Mouse (Mus musculus) heart, postnatal 10 days (tissue): ENCODE results near the gene Tra2a. TPM values are rescaled to one million over a fixed set of nuclear protein-coding genes. Genes with fewer than 3 reads are reported as not detected.

Experiments
- DNase-seq, 2 experiments: peaks; one replicate each; pipeline ENCODE4 v3.0.0; 2021
- intact Hi-C: fragments of 180-260 bp; cut with DNase I; formaldehyde crosslinking; loops from one replicate; pipeline ENCODE4 v1.15.1; 2025
- total RNA-seq, 2 experiments: library from RNA; stranded (reverse); gene quantifications; 2 replicates each; pipeline ENCODE4 v1.2.3; 2021

Tra2a gene
- total RNA-seq, 2 experiments from 2014 or later: 28.1 to 36.9 TPM

DNA sequence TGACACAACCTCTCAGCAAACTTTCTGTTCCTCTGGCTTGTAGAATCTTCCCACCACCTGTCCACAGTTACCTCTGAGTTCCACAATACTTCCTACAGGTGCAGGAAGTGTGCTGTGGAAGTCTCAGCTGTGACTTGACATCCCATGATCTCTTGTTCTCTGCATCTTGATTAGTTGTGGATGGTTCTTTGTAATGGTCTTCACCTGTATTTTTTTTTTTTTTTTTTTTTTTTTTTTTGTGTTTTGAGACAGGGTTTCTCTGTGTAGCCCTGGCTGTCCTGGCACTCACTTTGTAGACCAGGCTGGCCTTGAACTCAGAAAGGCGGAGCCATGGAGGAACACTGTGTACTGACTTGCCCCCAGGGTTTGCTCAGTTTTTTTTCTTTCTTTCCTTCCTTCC lies 22.3 kb downstream of the Tra2a start:
- DNase-seq: no peak
- intact Hi-C loops: no loop called here

DNA sequence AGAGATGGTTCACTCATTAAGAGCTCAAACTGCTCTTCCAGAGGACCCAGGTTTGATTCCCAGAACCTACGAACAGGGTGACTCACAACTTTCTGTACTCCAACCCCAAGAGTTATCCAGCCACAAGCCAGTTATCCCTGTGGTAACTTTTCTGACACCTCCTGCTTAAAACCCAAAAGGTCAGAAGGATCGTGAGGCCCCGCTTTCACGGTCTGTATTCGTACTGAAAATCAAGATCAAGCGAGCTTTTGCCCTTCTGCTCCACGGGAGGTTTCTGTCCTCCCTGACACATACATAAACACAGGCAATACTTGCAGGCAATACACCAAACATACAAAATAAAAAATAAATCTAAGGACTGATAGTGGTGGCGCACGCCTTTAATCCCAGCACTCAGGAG lies 27.5 kb downstream of the Tra2a start:
- intact Hi-C loops: no loop called here

DNA sequence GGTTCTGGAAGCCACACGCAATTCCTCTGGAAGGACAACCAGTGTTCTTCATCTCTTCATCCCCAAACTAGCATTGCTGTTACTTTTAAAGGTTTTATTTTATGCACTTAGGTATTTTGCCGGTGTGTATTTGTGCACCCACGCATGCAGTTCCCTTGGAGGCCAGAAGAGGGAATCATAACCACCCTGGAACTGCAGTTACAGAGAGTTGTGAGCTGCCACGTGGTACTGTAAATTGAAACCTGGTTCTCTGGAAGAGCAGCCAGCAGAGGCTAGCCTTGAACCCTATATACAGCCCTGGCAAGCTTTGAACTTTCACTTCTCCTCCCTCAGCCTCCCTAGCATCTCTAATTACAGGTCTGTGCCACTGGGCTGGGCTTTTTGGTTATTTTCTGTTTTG lies 30.5 kb downstream of the Tra2a start:
- intact Hi-C loops: no loop called here
- no peak for DNase-seq

More for the DNA sequence above, 27.5 kb downstream of the Tra2a start:
- DNase-seq: peak; percentile 100

DNA sequence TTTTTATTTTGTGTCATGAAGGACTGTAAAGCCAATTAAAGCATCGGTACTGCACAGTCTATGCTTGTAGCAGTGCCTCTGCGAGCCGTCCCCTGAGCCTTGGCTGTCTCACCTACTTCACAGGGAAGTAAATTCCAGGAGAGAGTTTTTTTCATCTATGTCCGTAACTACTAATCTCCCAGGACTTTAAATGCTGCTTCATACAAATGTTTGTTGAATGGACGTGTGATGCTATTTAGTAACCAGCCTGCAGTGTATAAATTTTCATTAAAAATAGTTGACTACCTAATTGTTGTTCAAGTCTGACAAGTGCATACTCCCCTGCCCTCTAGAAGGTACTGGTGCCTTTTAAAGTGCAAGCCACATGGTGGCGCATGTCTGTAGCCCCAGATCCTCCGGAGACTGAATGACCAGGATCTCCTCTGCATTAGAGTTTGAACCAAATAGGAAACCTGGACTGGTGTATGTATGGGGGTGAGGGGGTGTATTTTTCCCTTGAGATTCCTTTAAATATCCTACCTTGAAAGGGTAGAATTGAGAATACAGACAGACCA lies 35.6 kb downstream of the Tra2a start:
- intact Hi-C loops: loop anchor here (1.0 kb wide), 1 partner anchor 170 kb away; no protein-coding TSS in a partner anchor
- DNase-seq: peak in 1 of 2 experiments; percentile 65

DNA sequence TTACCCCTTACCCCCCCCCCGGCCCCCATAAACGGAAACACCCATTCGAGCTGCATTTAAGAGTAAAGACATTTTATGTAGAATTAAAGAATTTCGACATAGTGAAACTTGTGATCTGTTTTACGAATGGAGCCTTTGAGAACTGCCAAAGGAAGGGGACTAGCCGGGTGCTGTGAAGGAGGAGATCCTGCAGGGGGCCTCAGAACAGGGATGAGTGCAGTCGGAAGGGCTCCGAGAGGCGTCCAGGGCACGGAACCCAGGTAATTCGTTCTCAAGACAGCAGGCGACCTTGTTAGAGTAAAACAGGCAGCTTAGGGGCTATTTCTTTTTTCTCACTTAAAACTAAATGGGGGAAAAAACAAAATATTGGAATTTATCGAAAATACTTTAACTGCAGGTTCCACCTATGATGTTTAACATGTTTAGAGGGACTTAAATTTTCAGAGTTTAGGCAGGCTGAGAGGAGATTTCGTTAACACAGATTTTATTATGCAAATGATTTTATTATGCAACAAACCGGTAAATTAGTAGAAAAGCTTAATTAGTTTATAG lies 36.6 kb downstream of the Tra2a start:
- intact Hi-C loops: loop anchor here (1.0 kb wide), 1 partner anchor 8 kb away; no protein-coding TSS in a partner anchor
- DNase-seq: peak; percentile 52 to 58

DNA sequence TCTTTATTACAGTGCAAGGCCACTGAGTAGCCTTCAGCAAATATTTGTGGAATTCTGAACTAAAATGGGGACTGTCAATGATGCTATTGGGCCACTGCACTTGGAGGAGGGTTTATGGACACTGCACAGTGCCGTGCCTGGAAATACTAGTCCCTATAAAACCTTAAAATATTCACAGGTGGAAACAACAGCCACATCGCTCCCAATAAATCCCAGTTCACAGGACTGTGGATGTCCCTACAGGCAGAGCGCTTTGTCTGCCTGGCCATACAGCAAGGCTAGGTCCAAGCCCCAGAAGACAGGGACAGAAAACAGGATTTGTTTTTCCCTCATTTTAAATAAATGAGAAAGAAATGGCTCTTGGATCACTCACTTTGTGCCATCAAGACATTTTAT lies 38.1 kb downstream of the Tra2a start:
- intact Hi-C loops: no loop called here
- DNase-seq: no peak

DNA sequence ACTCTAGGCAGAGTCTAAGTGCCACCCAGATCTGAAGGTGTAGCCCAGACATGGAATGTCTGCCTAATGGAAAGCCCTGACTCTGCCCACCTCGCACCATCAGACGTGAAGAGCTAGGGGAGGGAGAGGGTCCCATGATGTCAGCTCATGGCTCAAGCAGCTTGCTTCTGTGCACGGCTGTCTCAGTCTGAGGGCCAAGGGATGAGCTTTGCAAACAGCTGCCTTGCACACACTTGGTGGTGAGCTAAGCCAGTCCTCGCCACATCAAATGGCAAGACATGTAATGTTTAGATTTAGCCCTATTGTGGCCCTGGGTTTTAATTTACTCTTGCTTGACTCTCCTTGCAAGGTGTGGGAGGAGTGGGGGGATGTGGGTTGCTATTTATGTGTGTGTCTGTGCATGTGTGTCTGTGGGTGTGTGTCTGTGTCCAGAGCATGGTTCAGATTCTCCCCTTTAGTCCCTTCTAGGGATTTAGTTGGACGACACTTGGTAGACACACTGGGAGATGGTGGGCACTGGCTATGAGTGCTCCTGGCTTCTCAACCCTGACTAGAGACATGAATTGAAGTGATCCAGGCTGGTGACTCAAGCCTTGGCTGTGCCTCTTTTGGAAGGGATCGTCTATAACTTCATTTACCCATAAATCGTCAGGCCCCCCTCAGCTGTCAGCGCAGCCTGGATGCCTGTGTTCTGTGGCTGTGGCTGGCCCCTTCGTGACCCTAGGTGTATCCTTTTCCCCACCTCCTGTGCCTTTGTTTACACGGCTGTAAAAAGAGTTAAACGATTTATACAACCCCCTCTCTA lies 38.7 kb downstream of the Tra2a start:
- intact Hi-C loops: no loop called here
- no peak for DNase-seq

DNA sequence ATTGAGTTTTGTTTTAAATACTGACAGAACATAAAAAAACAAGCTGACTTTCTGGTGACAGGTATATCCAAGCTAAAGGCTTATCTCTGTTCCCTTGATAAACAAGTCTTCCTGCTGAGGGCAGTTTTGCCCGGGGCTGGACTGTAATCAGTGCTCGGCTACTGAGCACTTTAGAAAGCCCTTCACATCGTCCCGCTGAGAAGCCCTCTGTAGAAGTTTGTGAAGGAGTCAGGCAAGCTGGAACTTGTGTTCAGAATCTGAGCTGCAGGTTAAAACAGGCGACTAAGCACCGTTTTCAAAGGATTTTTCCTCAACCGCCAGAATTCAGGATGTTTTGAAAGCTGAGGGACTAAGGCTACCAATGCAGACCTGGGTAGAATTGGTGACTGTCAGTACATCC lies 41.9 kb downstream of the Tra2a start:
- intact Hi-C loops: no loop called here
- DNase-seq: no peak

DNA sequence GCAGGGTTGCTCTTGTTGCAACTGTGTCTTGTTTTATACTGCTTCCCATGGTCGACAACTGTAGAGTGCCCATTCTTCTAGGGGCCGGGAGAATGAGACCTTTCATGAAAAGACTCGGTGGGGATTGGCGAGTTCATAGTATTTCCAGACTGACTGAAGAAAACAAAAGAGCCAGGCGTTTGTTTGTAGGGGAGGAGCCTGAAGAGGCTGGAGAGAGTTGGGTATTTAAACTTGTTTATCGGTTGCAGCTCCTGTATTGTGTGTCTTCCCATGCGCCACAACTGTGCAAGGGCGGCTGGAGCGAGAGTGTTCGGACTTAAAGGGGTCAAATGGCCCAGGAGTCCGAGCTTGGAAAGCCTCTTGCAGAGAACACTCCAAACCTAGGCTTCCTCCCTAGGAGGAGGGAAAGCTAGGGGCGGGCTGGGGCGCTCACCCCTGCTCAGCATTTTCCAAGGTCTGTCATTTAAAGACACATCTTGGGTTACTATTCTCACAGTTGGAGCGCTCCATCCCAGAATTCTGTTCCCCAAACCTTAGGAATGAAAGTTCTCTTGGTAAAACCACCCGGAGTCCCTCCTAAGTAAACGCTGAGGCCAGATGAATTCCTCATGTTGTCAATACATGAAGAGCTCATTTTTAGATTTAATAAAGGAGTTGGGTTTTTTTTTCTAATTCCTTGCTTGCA lies 43.8 kb downstream of the Tra2a start:
- DNase-seq: no peak
- intact Hi-C loops: loop anchor here (1.0 to 2.0 kb wide), 3 partner anchors 7 to 1961 kb away; partner anchors contain the start of gene Ccdc126

DNA sequence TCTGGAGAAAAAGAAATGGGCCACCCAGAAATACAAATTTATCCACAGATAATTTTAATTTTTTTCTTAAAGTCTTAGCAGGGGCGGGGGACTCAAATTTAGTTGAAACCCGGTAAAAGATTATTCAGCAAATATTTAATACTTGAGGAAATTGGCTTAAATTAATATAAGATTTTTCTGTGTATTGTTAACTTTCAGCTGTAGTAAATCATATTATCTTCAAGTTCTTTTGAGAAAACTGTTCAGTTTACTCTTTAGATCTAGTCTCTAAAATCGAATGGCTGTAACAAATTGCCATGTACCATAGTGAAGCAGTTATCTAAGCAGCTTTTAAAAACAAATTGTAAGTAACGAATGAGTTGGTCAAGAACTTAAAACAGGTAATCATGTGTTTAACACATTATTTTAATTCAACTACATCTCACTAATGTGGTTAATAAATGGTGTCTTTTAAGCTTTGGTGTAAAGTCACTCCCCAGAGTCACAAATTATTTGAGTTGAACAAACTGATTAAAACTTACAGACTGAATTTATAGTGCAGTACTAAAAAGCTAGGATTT lies 44.8 kb downstream of the Tra2a start:
- no peak for DNase-seq
- intact Hi-C loops: loop anchor here (1.0 to 2.0 kb wide), 3 partner anchors 8 to 1962 kb away; partner anchors contain the start of gene Ccdc126

DNA sequence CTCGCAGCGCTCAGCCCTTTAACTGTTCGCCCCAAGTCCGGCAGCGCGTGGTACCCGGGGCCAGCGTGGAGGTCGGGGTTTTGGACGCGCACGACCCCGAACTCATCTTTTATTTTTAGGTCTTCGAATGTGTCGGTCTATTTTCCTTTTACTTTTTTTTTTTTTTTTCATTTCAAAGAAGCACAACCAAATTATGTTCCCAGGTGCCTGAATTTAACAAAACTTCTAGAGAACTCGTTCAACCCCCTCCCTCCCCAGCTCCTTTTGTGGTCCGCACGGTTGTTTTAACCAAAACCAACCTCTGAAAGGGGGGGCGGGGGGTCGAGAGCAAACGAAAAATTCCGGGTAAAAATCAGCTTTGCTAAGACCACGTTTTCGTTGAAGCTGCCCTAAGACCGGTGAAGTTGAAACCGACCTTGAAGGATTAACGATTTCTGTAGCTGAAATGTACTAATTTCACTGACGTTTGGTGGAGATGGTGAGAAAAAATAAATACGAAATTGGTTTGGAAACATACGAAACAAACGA lies 45.5 kb downstream of the Tra2a start:
- intact Hi-C loops: loop anchor here (2.0 kb wide), 2 partner anchors 100 to 1962 kb away; partner anchors contain the start of gene Ccdc126
- peak in 1 of 2 experiments; percentile 47 for DNase-seq

DNA sequence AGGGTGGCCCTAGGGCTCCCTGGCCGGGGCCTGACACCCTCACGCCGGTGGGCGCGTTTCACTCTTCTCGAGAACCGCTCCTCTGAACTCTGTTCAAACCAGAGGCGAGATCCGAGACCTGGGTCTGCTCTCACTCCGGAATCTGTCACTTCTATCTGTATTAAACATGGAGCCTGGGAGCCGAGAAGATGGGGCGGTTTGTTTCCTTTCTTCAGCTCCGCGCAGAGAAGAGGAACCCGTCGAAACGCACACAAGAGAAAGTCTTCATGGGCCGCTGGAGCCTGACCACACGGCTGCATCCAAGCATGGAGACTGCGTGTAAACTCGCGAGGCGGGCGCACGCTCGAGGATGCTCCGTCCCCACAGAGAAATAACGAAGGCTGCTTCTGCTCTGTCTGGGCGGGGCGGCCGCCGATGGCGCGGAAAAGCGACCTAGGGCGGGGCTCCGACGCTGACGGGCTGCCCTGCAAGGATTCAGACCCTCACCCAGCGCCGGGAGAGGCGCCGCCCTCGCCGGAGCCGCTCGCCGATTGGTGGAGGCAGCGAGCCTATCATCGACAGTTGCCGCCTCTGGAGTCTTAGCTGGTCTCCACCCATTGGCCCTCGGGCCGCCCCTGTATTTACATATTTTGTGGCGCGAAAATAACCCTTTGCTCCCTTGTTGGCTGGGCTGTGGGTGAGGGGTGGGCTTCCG lies 46.1 kb downstream of the Tra2a start:
- DNase-seq: peak; percentile 90 to 93
- intact Hi-C loops: loop anchor here (2.0 kb wide), 2 partner anchors 101 to 1963 kb away; partner anchors contain the start of gene Ccdc126

DNA sequence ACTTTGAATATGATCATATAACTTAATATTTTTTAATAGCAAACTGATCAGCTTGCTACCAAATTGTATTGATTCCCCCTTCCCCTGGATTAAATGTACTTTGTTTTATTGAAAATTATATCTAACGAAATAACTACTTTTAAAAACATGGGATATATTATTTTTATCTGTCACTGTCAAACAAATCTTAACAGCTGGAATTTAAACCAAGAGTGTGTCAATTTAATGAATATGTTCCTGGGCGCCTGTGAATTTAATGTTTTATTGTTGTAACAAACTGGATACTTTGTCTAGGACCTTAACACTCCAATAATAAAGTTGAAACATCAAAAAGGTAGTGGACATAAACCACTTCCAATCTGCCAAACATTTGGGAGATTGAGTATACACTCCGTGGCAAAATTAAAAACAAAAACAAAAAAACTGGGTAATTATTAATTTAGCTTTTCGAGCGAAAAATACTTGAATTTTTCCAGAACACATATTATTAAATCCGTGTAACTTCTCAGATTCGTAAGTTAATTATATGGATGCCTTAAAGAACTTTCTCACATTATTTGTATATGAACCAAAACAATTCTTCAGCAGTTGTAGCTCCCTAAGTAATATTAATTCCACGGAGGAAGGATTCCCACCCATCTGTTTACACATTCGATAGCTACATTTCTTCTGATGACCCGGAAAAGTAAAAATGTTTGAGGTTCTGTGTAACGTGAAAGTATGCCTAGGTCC lies 46.9 kb downstream of the Tra2a start:
- intact Hi-C loops: no loop called here
- DNase-seq: no peak

DNA sequence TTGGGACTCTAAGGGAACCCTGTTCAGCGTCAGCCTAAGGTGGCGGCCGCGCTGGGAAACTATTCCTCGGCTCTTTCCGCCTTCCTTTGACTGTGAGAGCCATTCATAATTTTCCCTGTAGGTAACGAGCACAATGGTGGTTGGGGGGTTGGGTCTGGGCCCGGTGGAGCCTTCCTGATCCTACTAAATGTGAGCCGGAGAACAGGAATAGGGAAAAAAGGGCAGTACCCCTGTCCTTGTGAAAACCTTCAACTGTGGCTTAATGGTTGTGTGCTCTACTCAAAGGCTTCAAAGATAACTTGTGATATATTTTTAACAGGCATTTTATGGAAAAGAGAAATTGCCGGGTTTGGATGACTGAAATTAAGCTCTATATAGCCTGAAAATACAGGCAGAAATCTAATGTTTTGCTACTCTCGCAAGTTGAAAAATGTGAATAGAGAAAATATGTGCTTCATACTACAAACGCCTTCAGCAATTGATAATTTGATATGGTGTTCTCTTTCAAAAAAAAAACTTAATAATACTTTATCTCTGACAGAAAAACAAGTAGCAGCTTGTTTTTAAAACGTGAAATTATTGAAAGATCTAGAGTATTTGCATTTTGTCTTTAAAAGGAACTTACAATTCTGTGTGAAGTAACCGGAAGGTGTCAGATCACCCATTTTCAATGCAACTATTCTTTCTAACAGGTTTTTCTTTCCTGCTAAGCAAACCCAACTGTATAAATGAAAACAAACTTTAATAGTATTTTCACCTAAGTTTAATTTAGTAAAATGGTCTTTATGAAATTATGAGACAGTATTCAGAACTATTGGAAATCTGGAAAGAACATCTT lies 47.9 kb downstream of the Tra2a start:
- no peak for DNase-seq
- intact Hi-C loops: no loop called here

DNA sequence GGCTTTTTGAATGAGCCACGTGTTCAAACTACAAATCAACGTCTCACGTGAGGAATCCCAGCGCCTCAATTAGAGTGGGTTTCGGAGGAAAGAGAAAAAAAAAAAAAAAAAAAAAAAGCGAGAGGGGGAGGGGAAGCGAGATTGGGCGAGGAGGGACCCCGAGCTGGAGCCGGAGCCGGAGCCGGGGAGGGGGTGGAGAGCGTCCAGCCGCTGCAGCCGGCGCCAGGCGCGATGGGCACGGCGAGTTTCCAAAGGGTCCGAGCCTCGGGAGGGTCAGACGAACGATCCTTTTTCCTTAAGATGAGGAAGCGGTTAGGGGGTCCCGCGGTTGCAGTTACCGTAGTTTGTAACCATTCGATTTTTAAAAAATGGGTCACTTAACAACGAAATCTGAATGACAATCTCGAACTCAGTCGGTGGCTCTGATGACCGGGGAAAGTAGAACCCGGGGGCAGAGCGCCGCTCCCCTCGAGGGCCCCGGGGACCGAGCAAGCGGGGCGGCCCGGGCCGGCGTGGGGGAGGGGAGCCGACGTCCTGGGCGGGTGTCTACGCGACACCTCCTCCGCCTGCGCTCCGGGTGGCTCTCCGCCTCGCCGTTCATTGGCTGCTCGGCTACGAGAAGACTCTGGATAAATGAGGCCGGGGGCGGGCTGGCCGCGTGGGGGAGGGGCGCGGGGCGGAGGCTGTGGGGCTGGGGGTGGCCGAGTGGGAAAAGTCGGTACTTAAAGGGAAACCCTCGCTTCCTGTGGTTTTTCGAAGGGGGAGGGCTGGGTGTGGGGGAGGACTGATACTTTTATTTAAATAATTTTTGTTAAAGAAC lies 48.7 kb downstream of the Tra2a start, which contains the start of gene Igf2bp3:
TSS of gene Igf2bp3 (minus strand) at position 30 of the 820 bp plus-strand sequence.
- intact Hi-C loops: no loop called here
- DNase-seq: peak; percentile 81 to 86

DNA sequence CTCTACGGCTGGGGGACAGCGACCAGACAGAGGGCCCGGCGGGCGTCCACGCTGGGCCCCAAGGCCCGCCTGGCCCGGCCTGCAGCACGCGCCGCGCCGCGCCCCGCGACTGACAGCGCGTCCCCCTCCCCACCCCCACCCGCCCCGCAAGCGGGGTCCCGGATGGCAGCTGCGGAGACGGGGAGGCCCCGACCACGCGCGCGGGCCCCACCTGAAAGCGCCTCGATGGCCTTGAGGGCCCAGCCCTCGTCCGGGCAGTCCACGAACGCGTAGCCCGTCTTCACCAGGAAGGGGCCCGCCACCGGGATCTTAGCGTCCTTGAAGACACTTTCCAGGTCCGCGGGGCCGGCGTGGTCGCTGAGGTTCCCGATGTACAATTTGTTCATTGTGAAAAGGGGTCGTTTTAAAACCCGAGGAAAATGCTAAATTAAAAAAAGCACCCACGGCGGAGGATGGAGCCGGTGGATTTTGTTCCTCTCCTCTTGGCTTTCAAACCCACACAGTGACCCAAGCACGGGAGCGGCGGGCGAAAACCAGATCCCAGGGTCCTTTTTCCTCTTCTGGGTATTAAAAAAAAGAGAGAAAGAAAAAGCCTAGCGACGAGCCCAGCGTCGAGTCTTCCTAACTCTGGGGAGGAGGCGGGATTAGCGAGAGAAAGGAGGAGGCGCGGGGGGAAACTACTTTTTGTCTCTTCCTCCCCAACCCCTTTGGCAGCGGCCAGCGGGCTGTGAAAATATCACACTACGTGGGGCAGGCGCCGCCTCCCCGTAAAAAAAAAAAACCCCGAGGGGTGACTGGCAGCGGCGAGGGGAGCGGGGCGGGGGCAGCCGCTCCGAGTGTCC lies 49.5 kb downstream of the Tra2a start:
- peak; percentile 50 to 59 for DNase-seq
- intact Hi-C loops: no loop called here
